Mouse (Mus musculus) liver, adult 2 months (tissue): ENCODE results near the gene Mpo.

Experiments
- CTCF ChIP-seq: fragments of 200-500 bp; IDR thresholded peaks from 2 replicates; pipeline ENCODE4 v1.5.1; 2011; ENCODE audit warnings: low read depth, low read length, control low read depth
- POLR2A ChIP-seq: fragments of 200-500 bp; IDR thresholded peaks from 2 replicates; pipeline ENCODE4 v1.6.1; 2011; ENCODE audit warnings: low read length, control low read depth; ENCODE audit not compliant: insufficient read depth; ENCODE audit errors: extremely low read depth

DNA sequence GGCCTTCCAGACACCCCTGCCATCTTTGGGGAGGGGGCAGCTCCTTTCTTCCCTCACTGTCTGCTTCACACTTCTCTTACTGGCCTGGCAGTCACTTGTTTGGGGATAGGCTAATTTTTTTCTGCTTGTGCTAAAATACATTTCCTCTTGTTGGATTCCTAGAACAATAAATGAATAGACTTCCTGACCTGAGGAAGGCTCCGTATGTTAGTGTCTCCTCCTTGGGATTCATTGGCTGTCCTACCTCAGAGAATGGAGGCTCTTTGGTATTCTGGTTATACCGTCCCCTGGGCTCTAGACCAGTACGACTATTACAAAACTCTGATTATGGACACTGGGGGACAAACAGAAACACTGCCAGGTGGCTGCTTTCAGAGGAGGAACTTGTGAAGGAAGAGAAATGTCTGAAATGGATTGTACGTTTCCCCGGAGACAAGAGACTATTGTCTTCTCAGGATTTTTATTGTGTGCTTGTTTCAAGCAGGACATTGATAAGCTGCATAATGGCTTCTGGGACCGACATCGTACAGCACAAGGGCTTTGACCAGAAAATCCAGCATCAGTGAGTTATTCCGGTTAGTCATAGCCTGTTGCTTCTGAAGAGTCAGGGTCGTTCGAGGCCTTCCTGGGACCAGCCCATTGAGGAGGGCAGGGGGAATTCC lies 35.0 kb downstream of the Mpo start, which contains the start of gene Lpo:
- no peak for TF ChIP-seq CTCF
- TF ChIP-seq POLR2A = no peak
